Mouse (Mus musculus): ENCODE data around the gene Tmed9. TPM values are rescaled to one million over a fixed set of nuclear protein-coding genes. Genes with fewer than 3 reads are reported as not detected.
"Not testable (repeated sequence)": the region's sequence is repeated elsewhere in the genome, so short reads cannot be mapped to it uniquely, and the experiment has no call there.

Tmed9 gene
- polyA plus RNA-seq, 1 experiment from 2014 or later = 113 TPM

- Histone ChIP-seq H3K4me3 (peak overlapping the region; percentile 94), H3K27ac (replicated peaks) (peak overlapping the region; percentile 92), H3K4me1 (peaks cover 35% of the 10 kb centered on the region), H3K27me3 (no peaks in the 10 kb centered on the region), H3K36me3 (no peaks in the 10 kb centered on the region; the same call in 1 of the 2 replicates), H3K9ac (replicated peaks) (peak overlapping the region; percentile 98), H3K4me2 (replicated peaks) (peak overlapping the region; percentile 92), H3K9me3 (no peaks in the 10 kb centered on the region)
- under 1% methylated on average over 47 of the region's 47 CpGs for WGBS
- ATAC-seq (replicated peaks) = peak; percentile 73
These were observed 3.1 kb upstream of the Tmed9 start for GRCm38 (mm10) chr13:55570286-55570973.

- peak within 1 kb of the TSS; percentile 98 for H3K9ac ChIP-seq (replicated peaks)
- H3K27me3 ChIP-seq = no peaks in the 10 kb centered on the region
- peak within 1 kb of the TSS; percentile 92 for H3K4me2 ChIP-seq (replicated peaks)
- peak; percentile 90 for ATAC-seq (replicated peaks)
- peaks cover 35% of the 10 kb centered on the region for H3K4me1 ChIP-seq
- H3K27ac ChIP-seq (replicated peaks) = peak within 1 kb of the TSS; percentile 92
- peak within 1 kb of the TSS; percentile 94 for H3K4me3 ChIP-seq
- H3K9me3 ChIP-seq = no peaks in the 10 kb centered on the region
- WGBS = 1% methylated on average over 35 of the region's 47 CpGs
- H3K36me3 ChIP-seq = no peaks in the 10 kb centered on the region; the same call in 1 of the 2 replicates
These were observed 2.3 kb upstream of the Tmed9 start, which contains the start of gene Fam193b for GRCm38 (mm10) chr13:55571027-55571751. Gene Fam193b (minus strand): TSS chr13:55571120.

GRCm38 (mm10) chr13:55571977-55572376 lies 1.6 kb upstream of the Tmed9 start:
- Histone ChIP-seq H3K36me3 (no peaks in the 10 kb centered on the region; the same call in 1 of the 2 replicates), H3K27me3 (no peaks in the 10 kb centered on the region), H3K4me3 (no peak overlapping the region), H3K4me2 (replicated peaks) (no peak overlapping the region), H3K9me3 (no peaks in the 10 kb centered on the region), H3K9ac (replicated peaks) (no peak overlapping the region), H3K4me1 (peaks cover 32% of the 10 kb centered on the region), H3K27ac (replicated peaks) (no peak overlapping the region)
- ATAC-seq (replicated peaks) = no peak
- 81% methylated on average over 2 of the region's 2 CpGs for WGBS

GRCm38 (mm10) chr13:55574321-55574720 lies 789 bp downstream of the Tmed9 start:
- H3K27me3 ChIP-seq = no peaks in the 10 kb centered on the region

GRCm38 (mm10) chr13:55575932-55576331 lies 2.4 kb downstream of the Tmed9 start:
- peaks cover 12% of the 10 kb centered on the region for H3K4me1 ChIP-seq
- no peak for ATAC-seq (replicated peaks)
- no peaks in the 10 kb centered on the region for H3K9me3 ChIP-seq
- H3K4me3 ChIP-seq = no peak overlapping the region
- H3K36me3 ChIP-seq = no peaks in the 10 kb centered on the region
- 62% methylated on average over 5 of the region's 5 CpGs for WGBS
- H3K27me3 ChIP-seq = no peaks in the 10 kb centered on the region
- no peak overlapping the region for H3K4me2 ChIP-seq (replicated peaks)
- no peak overlapping the region for H3K9ac ChIP-seq (replicated peaks)
- H3K27ac ChIP-seq (replicated peaks) = no peak overlapping the region

More at GRCm38 (mm10) chr13:55574321-55574720, 789 bp downstream of the Tmed9 start:
- no peak overlapping the region for H3K4me2 ChIP-seq (replicated peaks)
- ATAC-seq (replicated peaks) = no peak
- H3K9me3 ChIP-seq = no peaks in the 10 kb centered on the region
- H3K27ac ChIP-seq (replicated peaks) = no peak overlapping the region
- H3K4me3 ChIP-seq = no peak overlapping the region
- 62% methylated on average over 5 of the region's 5 CpGs for WGBS
- no peak overlapping the region for H3K9ac ChIP-seq (replicated peaks)
- H3K36me3 ChIP-seq = no peaks in the 10 kb centered on the region
- H3K4me1 ChIP-seq = peaks cover 19% of the 10 kb centered on the region

- not testable (repeated sequence) for H3K4me2 ChIP-seq (replicated peaks); H3K4me3 ChIP-seq; H3K27me3 ChIP-seq; ATAC-seq (replicated peaks); H3K4me1 ChIP-seq; H3K9ac ChIP-seq (replicated peaks); H3K9me3 ChIP-seq; H3K27ac ChIP-seq (replicated peaks); H3K36me3 ChIP-seq
- WGBS = 90% methylated on average over 7 of the region's 7 CpGs
These were observed 3.3 kb downstream of the Tmed9 start for GRCm38 (mm10) chr13:55576872-55577271.

GRCm38 (mm10) chr13:55578086-55578485 lies 4.6 kb downstream of the Tmed9 start:
- Histone ChIP-seq H3K36me3 (no peaks in the 10 kb centered on the region), H3K27ac (replicated peaks) (no peak overlapping the region), H3K27me3 (no peaks in the 10 kb centered on the region), H3K4me3 (no peak overlapping the region), H3K9me3 (no peaks in the 10 kb centered on the region), H3K9ac (replicated peaks) (no peak overlapping the region), H3K4me1 (no peaks in the 10 kb centered on the region), H3K4me2 (replicated peaks) (no peak overlapping the region)
- no peak for ATAC-seq (replicated peaks)
- 82% methylated on average over 4 of the region's 4 CpGs for WGBS

GRCm38 (mm10) chr13:55591961-55592490 lies 18.5 kb downstream of the Tmed9 start:
- Histone ChIP-seq H3K36me3 (peaks cover 19% of the 10 kb centered on the region), H3K4me2 (replicated peaks) (peak overlapping the region; percentile 41; the same call in 1 of the 2 replicates), H3K4me3 (peak overlapping the region; percentile 57; the same call in 1 of the 2 replicates), H3K4me1 (peaks cover 14% of the 10 kb centered on the region), H3K27me3 (no peaks in the 10 kb centered on the region; the same call in 1 of the 2 replicates), H3K9me3 (no peaks in the 10 kb centered on the region), H3K27ac (replicated peaks) (no peak overlapping the region), H3K9ac (replicated peaks) (no peak overlapping the region)
- 77% methylated on average over 4 of the region's 4 CpGs for WGBS
- peak; percentile 20; the same call in 1 of the 2 replicates for ATAC-seq (replicated peaks)

- Histone ChIP-seq H3K4me1 (peaks cover 14% of the 10 kb centered on the region), H3K27me3 (no peaks in the 10 kb centered on the region; the same call in 1 of the 2 replicates), H3K27ac (replicated peaks) (peak overlapping the region; percentile 57), H3K9ac (replicated peaks) (peak overlapping the region; percentile 67), H3K36me3 (peaks cover 25% of the 10 kb centered on the region), H3K4me2 (replicated peaks) (peak overlapping the region; percentile 62), H3K9me3 (no peaks in the 10 kb centered on the region), H3K4me3 (peak overlapping the region; percentile 57)
- peak; percentile 99 for ATAC-seq (replicated peaks)
- 5% methylated on average over 29 of the region's 29 CpGs for WGBS
These were observed 19.2 kb downstream of the Tmed9 start for GRCm38 (mm10) chr13:55592512-55593253.

- Histone ChIP-seq H3K4me1 (peaks cover 14% of the 10 kb centered on the region), H3K9ac (replicated peaks) (peak overlapping the region; percentile 67), H3K4me2 (replicated peaks) (peak overlapping the region; percentile 62), H3K4me3 (peak overlapping the region; percentile 57), H3K9me3 (no peaks in the 10 kb centered on the region), H3K27me3 (no peaks in the 10 kb centered on the region; the same call in 1 of the 2 replicates), H3K27ac (replicated peaks) (peak overlapping the region; percentile 57), H3K36me3 (peaks cover 30% of the 10 kb centered on the region)
- ATAC-seq (replicated peaks) = peak; percentile 49
- WGBS = under 1% methylated on average over 31 of the region's 31 CpGs
These were observed 19.8 kb downstream of the Tmed9 start for GRCm38 (mm10) chr13:55593254-55593747.

GRCm38 (mm10) chr13:55595375-55595774 lies 21.8 kb downstream of the Tmed9 start:
- Histone ChIP-seq H3K4me3 (no peak overlapping the region), H3K4me2 (replicated peaks) (no peak overlapping the region), H3K27ac (replicated peaks) (no peak overlapping the region), H3K27me3 (no peaks in the 10 kb centered on the region), H3K4me1 (peaks cover 20% of the 10 kb centered on the region), H3K36me3 (peaks cover 30% of the 10 kb centered on the region), H3K9me3 (no peaks in the 10 kb centered on the region), H3K9ac (replicated peaks) (no peak overlapping the region)
- no peak for ATAC-seq (replicated peaks)
- 80% methylated on average over 12 of the region's 12 CpGs for WGBS

Data from forebrain, embryonic 15.5 days (tissue).